Mouse (Mus musculus) embryonic fibroblast, embryonic 13.5 days (primary cell): ENCODE results near the gene Ncoa1.

Experiments
- CTCF ChIP-seq: IDR thresholded peaks from 2 replicates; pipeline ENCODE4 v1.5.1; 2011; ENCODE audit warnings: mild to moderate bottlenecking, control low read depth, low read length, moderate library complexity, borderline replicate concordance; ENCODE audit not compliant: insufficient read depth
- POLR2A ChIP-seq: IDR thresholded peaks from 2 replicates; pipeline ENCODE4 v1.6.1; 2011; ENCODE audit warnings: low read depth, mild to moderate bottlenecking, control low read depth, low read length, moderate library complexity

- TF ChIP-seq POLR2A (no peak), CTCF (no peak)
These were observed 2.3 kb upstream of the Ncoa1 start for GRCm38 (mm10) chr12:4479171-4479881.
